Mouse (Mus musculus) heart, postnatal 10 days (tissue): ENCODE data around the gene Cdan1. TPM values are rescaled to one million over a fixed set of nuclear protein-coding genes. Genes with fewer than 3 reads are reported as not detected.
A peak's percentile ranks its signal among the peaks of the same experiment; 100 is the strongest.

Experiments used
- DNase-seq, 2 experiments: peaks; one replicate each; pipeline ENCODE4 v3.0.0; 2021
- intact Hi-C: fragments of 180-260 bp; cut with DNase I; formaldehyde crosslinking; loops from one replicate; pipeline ENCODE4 v1.15.1; 2025
- total RNA-seq, 2 experiments: library from RNA; stranded (reverse); gene quantifications; 2 replicates each; pipeline ENCODE4 v1.2.3; 2021

The Cdan1 gene
- 10 to 100 TPM; 18.5 to 19.5 TPM for total RNA-seq

DNA sequence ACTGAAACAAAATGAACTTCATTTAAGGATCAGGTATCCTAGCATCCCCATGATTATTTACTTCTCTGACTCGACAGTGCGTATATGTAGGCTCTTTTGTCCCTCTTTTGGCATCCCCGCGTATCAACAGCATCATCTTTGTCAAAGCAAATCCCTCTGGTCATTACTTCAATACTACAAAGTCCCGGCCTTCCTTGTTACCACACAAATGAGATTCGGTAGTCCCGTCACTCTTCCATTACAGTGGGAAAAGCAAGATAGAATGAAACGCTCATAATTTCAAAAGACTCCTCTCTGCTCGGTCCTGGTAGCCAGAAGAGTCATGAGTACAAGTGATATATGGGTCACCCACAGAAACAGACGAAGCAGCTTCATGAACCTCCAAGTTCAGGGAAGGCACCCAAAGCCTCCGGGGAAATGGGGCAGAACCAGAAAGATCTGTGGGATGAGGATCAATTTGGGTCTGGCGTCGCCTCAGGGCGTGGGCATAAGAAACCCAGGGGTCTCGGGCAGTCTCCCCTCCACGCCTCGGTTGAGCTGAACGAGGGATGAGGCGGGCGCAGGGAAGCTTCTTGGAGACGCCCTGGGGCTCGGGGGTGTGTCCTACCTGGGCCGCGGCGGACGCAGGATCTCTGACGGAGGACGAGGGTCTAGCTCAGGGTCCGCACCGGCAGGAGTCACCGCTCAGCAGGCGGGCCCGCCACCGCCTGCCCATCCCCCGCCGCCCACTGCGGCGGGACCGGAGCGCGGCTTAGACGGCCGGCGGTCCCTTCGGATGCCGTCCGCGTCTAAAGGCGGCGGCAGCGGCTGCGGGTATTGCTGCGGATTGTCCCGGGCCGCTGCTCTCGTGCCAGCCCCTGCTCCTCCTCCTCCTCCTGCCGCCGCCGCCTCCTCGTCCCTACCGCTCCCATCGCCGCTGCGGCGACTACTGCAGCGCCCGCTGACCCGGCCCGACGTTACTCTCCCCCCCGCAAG is at the start of gene Cdan1:
Cdan1 (minus strand) TSS at position 680 of the 975 bp plus-strand sequence.
- intact Hi-C loops, result loop anchor here (2.0 kb wide), 1 partner anchor 119 kb away; no protein-coding TSS in a partner anchor

DNA sequence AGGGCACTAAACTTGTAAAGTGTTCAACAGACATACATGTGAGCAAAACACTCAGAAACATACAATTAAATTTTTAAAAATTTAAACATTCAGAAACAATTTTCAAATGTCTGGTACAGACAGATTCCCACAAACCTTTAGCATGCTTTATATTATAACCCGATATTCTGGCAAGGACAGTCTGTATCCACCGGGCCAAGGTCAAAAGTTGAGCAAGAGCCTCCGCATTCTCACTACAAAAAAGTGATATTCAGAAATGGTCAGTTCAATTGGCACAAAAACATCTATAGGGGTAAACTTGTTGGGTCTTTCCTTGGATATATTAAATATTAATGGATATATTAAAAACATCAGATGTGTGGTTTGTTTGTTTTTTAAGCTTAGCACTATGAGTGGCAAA is 46.4 kb upstream of the Cdan1 start:
- no peak for DNase-seq
- intact Hi-C loops, result no loop called here

More for the DNA sequence above, at the start of gene Cdan1:
- no peak for DNase-seq

GRCm38 (mm10) chr2:120887601-120888000 is 37.7 kb upstream of the Cdan1 start:
- intact Hi-C loops, result no loop called here

DNA sequence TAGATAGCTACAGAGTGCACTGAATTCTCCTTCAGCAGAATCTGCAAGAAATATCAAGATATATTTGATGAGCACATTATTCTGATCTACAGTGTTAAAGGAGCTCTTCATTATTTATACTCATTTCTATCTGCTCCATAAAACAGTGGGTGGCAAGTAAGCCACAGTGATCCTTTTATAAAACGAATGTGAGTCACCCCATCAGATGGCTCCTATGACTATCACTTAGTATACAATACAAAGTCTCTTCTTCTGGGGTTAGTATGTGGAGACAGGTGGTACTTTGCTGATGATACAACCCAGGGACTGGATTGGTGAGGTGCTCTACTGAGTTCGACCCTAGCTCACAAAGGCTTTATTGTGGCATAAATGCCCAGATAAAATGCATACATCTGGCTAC is 23.3 kb upstream of the Cdan1 start:
- intact Hi-C loops, result loop anchor here (5.0 kb wide), 1 partner anchor 396 kb away; no protein-coding TSS in a partner anchor
- no peak for DNase-seq

More at GRCm38 (mm10) chr2:120887601-120888000, 37.7 kb upstream of the Cdan1 start:
- DNase-seq, result no peak

GRCm38 (mm10) chr2:120871447-120872336 is 21.8 kb upstream of the Cdan1 start:
- peak; percentile 28 to 46 for DNase-seq
- intact Hi-C loops, result loop anchor here (5.0 kb wide), 1 partner anchor 394 kb away; no protein-coding TSS in a partner anchor

- intact Hi-C loops, result loop anchor here (5.0 kb wide), 1 partner anchor 130 kb away; no protein-coding TSS in a partner anchor
- no peak for DNase-seq
Measured at GRCm38 (mm10) chr2:120867336-120867735, 17.4 kb upstream of the Cdan1 start.

DNA sequence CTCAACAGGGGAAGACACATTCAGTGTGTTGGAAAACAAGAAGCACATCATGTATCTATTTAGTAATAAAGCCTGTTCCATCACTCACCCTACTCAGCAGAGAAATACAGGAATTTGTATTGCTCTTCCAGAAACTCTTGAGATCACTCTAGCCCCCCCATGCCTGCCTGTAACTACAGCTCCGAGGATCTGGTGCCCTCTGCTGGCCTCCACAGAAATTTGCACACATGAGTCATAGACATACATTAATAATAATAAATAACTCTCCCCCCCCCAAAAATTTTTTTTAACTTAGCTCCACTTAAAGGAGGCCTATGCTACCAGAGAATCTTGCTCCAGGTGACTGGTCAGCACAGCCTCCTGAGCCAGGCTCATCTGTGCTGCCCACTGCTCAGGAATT is 16.6 kb upstream of the Cdan1 start:
- intact Hi-C loops, result loop anchor here (5.0 kb wide), 1 partner anchor 129 kb away; no protein-coding TSS in a partner anchor
- DNase-seq, result peak; percentile 30 to 44

DNA sequence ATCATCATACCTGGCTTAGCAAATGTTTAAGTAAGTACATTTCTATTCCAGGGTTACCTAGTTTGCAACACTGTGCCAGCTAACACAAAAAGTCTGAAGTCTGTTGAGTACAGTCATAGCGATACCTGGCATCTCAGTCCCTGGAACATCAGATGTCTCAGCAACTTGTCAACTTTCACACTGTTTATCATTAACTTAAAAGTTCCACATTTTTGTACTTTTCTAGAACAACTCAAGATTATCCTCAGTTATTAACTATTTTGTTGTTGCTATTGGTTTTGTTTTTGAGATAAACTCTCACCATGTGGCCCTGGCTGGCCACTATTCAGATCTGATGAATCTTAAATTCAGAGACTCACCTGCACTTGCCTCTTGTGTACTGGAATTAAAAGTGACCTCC is 13.5 kb upstream of the Cdan1 start:
- DNase-seq, result no peak
- intact Hi-C loops, result no loop called here

- no peak for DNase-seq
- intact Hi-C loops, result no loop called here
Measured at GRCm38 (mm10) chr2:120860699-120861098, 10.8 kb upstream of the Cdan1 start.

DNA sequence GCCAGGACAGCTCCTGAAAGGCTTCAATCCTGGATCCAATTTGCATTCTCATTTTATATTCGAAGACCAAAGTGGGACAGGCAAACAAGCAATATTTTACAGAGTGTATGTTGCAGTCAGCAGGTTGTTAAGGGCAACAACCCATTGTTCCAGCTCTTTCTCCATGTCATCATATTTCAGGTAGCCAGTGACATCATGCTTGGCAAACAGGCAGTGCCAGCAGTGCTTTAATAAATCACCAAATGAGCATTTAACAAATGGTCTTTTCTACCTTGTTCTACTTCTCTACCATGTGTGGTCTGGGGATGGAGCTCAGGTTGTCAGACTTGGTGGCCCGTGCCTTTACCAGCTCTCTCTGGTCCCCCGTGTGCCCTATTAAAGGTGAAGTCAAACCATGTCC is 8.2 kb upstream of the Cdan1 start:
- DNase-seq, result no peak
- intact Hi-C loops, result no loop called here

DNA sequence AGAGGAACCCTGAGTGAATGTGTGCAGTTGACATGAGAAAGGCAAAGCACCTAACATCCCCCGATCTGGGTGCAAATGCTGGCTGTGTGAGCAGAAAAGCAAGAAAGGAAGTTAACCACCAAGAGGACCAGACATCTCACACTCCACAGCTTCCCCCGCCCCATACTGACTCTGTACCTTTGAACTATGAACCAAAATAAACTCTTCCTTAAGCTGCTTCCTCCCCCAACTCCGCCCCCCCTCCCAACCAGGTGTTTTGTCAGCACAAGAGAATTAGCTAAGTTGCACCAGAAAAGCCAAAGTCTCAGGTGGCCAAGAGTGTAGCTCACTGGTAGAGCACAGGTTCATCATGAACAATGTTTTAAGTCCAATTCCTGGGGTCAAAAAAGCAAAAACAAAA is 3.2 kb upstream of the Cdan1 start:
- DNase-seq, result no peak
- intact Hi-C loops, result no loop called here

GRCm38 (mm10) chr2:120852626-120853025 is 2.7 kb upstream of the Cdan1 start:
- intact Hi-C loops, result no loop called here
- no peak for DNase-seq

- intact Hi-C loops, result loop anchor here (2.0 kb wide), 1 partner anchor 120 kb away; no protein-coding TSS in a partner anchor
- DNase-seq, result peak; percentile 98 to 99
Measured at GRCm38 (mm10) chr2:120850424-120851082, 625 bp upstream of the Cdan1 start, which contains the start of gene Ttbk2. TSS of gene Ttbk2 (minus strand) at chr2:120850604.

DNA sequence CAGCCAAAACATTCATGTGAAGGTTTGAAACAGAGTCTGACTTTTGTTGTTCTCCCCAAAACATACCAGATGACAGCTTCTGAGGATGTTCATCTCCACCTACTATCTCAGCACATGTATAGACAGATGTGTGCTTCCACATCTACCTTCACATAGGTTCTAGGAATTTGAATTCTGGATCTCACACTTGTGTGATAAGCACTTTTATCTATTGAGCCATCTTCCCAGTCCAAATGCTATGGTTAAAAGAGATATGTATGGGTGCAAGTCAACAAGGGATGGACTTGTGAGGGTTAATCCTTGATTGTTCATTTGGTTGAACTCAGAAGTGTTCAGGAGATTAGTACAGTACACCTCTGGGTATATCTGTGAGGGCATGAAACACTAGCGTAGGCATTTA is 4.6 kb downstream of the Cdan1 start:
- intact Hi-C loops, result no loop called here
- no peak for DNase-seq

DNA sequence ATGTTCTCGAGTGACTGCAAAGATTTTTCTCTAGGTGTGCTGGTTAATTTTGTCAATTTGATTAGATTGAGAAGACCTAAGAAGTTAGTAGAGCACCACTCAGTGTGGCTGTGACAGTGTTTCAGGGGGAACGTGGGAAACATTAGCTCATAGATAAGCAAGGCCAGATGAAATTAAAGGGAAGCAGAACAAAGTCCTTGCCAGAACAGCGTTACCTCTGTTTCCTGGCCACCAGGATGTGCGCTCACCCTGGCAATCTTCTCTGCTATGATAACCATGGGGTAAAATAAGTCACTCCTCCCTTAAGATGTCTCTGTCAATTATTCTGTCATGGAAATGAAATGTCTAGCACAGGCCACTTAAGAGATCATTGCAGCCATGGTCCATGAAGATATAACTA is 5.9 kb downstream of the Cdan1 start:
- intact Hi-C loops, result no loop called here
- no peak for DNase-seq

DNA sequence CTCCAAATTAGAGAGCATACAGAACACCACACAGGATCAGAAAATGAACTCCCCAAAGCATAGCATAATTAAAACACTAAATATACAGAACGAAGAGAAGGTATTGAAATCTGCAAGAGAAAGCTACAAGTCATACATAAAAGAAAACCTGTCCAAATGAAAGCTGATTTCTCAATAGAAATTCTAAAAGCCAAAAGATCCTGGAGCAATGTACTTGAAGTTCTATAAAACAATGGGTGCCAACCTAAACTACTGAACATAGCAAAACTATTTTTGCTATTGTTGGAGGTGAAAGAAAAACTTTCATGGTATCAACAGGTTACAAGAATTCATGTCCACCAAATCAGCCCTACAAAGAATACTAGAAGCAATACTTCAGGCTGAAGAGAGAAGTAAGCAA is 8.7 kb downstream of the Cdan1 start:
- intact Hi-C loops, result no loop called here
- DNase-seq, result no peak

DNA sequence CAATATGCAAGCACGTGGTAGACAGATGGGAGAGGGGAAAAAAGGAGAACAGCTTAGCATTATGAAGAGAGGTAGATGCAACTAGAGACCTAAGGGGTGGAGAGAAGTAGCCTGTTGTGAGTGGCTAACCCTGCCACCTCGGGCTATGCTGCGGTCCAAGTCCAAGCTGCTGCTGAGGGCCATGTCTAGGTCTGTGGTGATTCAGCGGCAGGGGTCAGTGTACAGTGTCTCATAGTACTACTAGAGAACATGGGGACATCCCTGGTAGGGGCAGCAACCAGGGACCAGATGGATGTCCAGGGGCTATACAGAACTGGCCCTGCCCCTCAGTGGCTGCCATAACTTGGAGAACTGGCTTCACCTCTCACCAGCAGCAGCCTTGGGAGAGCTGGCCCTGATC is 14.8 kb downstream of the Cdan1 start:
- intact Hi-C loops, result no loop called here
- no peak for DNase-seq

GRCm38 (mm10) chr2:120826936-120827638 is 22.8 kb downstream of the Cdan1 start:
- intact Hi-C loops, result no loop called here
- no peak for DNase-seq

GRCm38 (mm10) chr2:120770265-120770935 is 79.5 kb downstream of the Cdan1 start:
- DNase-seq, result no peak
- intact Hi-C loops, result no loop called here
